Mouse (Mus musculus): ENCODE data around the gene Cdk8. TPM values are rescaled to one million over a fixed set of nuclear protein-coding genes. Genes with fewer than 3 reads are reported as not detected.

Gene Cdk8
- total and polyA plus RNA-seq, 3 experiments = 139 to 745 (median 154) TPM

- no peak overlapping the region for H3K27ac ChIP-seq (ENCODE audit: control insufficient read depth, low read depth, low read length)
- TF ChIP-seq ETS1 (IDR thresholded peaks at IDR 0.05; ENCODE audit: low read depth, low read length) = no peak
- no peaks in the 10 kb centered on the region for H3K4me1 ChIP-seq (ENCODE audit: control insufficient read depth in 1 of 2, insufficient read depth in 2 of 2, low read length in 2 of 2)
- H3K36me3 ChIP-seq (ENCODE audit: control insufficient read depth in 1 of 2, insufficient read depth in 2 of 2, low read length in 2 of 2) = peaks cover 0 to 1% of the 10 kb centered on the region in 2 experiments; a peak in 1 of 4 replicates
- H3K79me2 ChIP-seq (ENCODE audit: control insufficient read depth, insufficient read depth, low read length, poor library complexity) = no peaks in the 10 kb centered on the region
- DNase-seq (ENCODE audit: low read depth, low spot score) = no peak
- H3K9me3 ChIP-seq (replicated peaks; ENCODE audit: insufficient read depth, low read length) = no peaks in the 10 kb centered on the region
- H3K27me3 ChIP-seq (ENCODE audit: control insufficient read depth in 1 of 2, insufficient read depth in 2 of 2, low read length in 2 of 2) = no peaks in the 10 kb centered on the region
- H3K9ac ChIP-seq (ENCODE audit: control insufficient read depth, low read depth, low read length, poor library complexity, severe bottlenecking) = no peak overlapping the region
- H3K4me3 ChIP-seq (ENCODE audit: control insufficient read depth in 1 of 2, insufficient read depth in 1 of 2, low read depth in 2 of 2, low read length in 2 of 2) = no peak overlapping the region
Measured at GRCm38 (mm10) chr5:146199073-146199472, 32.0 kb upstream of the Cdk8 start.

GRCm38 (mm10) chr5:146199540-146199939 is 31.5 kb upstream of the Cdk8 start:
- TF ChIP-seq CTCF (IDR thresholded peaks at IDR 0.05 in 2 of 3, conservative IDR thresholded peaks at IDR 0.05 in 1 of 3; ENCODE audit: control insufficient read depth in 1 of 3, insufficient read depth in 1 of 3, low read depth in 2 of 3, low read length in 3 of 3, poor library complexity in 1 of 3, severe bottlenecking in 1 of 3) (peak in 1 of 3 experiments; percentile 31; a peak in 2 of 6 replicates), KAT2A (conservative IDR thresholded peaks at IDR 0.05; ENCODE audit: low read depth, low read length) (no peak), SMC3 (IDR thresholded peaks at IDR 0.05; ENCODE audit: low read depth, low read length) (peak; percentile 38)
- peak; percentile 43 for DNase-seq (ENCODE audit: low read depth, low spot score)
- H3K79me2 ChIP-seq (ENCODE audit: control insufficient read depth, insufficient read depth, low read length, poor library complexity) = no peaks in the 10 kb centered on the region
- peaks cover 0 to 1% of the 10 kb centered on the region in 2 experiments; a peak in 2 of 4 replicates for H3K36me3 ChIP-seq (ENCODE audit: control insufficient read depth in 1 of 2, insufficient read depth in 2 of 2, low read length in 2 of 2)
- H3K9me3 ChIP-seq (replicated peaks; ENCODE audit: insufficient read depth, low read length) = no peaks in the 10 kb centered on the region
- no peaks in the 10 kb centered on the region for H3K27me3 ChIP-seq (ENCODE audit: control insufficient read depth in 1 of 2, insufficient read depth in 2 of 2, low read length in 2 of 2)
- no peak overlapping the region for H3K4me3 ChIP-seq (ENCODE audit: control insufficient read depth in 1 of 2, insufficient read depth in 1 of 2, low read depth in 2 of 2, low read length in 2 of 2)
- H3K9ac ChIP-seq (ENCODE audit: control insufficient read depth, low read depth, low read length, poor library complexity, severe bottlenecking) = no peak overlapping the region
- no peak overlapping the region for H3K27ac ChIP-seq (ENCODE audit: control insufficient read depth, low read depth, low read length)
- no peaks in the 10 kb centered on the region for H3K4me1 ChIP-seq (ENCODE audit: control insufficient read depth in 1 of 2, insufficient read depth in 2 of 2, low read length in 2 of 2)

GRCm38 (mm10) chr5:146200580-146200979 is 30.4 kb upstream of the Cdk8 start:
- Histone ChIP-seq H3K79me2 (ENCODE audit: control insufficient read depth, insufficient read depth, low read length, poor library complexity) (no peaks in the 10 kb centered on the region), H3K36me3 (ENCODE audit: control insufficient read depth in 1 of 2, insufficient read depth in 2 of 2, low read length in 2 of 2) (peaks cover 0 to 6% of the 10 kb centered on the region in 2 experiments; a peak in 2 of 4 replicates), H3K9ac (ENCODE audit: control insufficient read depth, low read depth, low read length, poor library complexity, severe bottlenecking) (no peak overlapping the region), H3K4me3 (ENCODE audit: control insufficient read depth in 1 of 2, insufficient read depth in 1 of 2, low read depth in 2 of 2, low read length in 2 of 2) (no peak overlapping the region), H3K27ac (ENCODE audit: control insufficient read depth, low read depth, low read length) (no peak overlapping the region), H3K4me1 (ENCODE audit: control insufficient read depth in 1 of 2, insufficient read depth in 2 of 2, low read length in 2 of 2) (no peaks in the 10 kb centered on the region), H3K27me3 (ENCODE audit: control insufficient read depth in 1 of 2, insufficient read depth in 2 of 2, low read length in 2 of 2) (no peaks in the 10 kb centered on the region), H3K9me3 (replicated peaks; ENCODE audit: insufficient read depth, low read length) (no peaks in the 10 kb centered on the region)
- DNase-seq (ENCODE audit: low read depth, low spot score) = peak; percentile 45
- TF ChIP-seq RAD21 (IDR thresholded peaks at IDR 0.05; ENCODE audit: low read depth, low read length) (peak; percentile 20), MEF2A (IDR thresholded peaks at IDR 0.05; ENCODE audit: extremely low read depth, insufficient replicate concordance, low read depth, low read length, poor library complexity, severe bottlenecking) (no peak), CTCF (IDR thresholded peaks at IDR 0.05 in 2 of 3, conservative IDR thresholded peaks at IDR 0.05 in 1 of 3; ENCODE audit: control insufficient read depth in 1 of 3, insufficient read depth in 1 of 3, low read depth in 2 of 3, low read length in 3 of 3, poor library complexity in 1 of 3, severe bottlenecking in 1 of 3) (peak in 2 of 3 experiments; percentile 51 to 58; a peak in 4 of 6 replicates)

- H3K4me3 ChIP-seq (ENCODE audit: control insufficient read depth in 1 of 2, insufficient read depth in 1 of 2, low read depth in 2 of 2, low read length in 2 of 2) = no peak overlapping the region
- no peak overlapping the region for H3K9ac ChIP-seq (ENCODE audit: control insufficient read depth, low read depth, low read length, poor library complexity, severe bottlenecking)
- DNase-seq (ENCODE audit: low read depth, low spot score) = peak; percentile 27
- no peaks in the 10 kb centered on the region for H3K4me1 ChIP-seq (ENCODE audit: control insufficient read depth in 1 of 2, insufficient read depth in 2 of 2, low read length in 2 of 2)
- no peak overlapping the region for H3K27ac ChIP-seq (ENCODE audit: control insufficient read depth, low read depth, low read length)
- TF ChIP-seq UBTF (IDR thresholded peaks at IDR 0.05; ENCODE audit: borderline replicate concordance, insufficient read depth, low read depth, low read length) (no peak), SMC3 (IDR thresholded peaks at IDR 0.05; ENCODE audit: low read depth, low read length) (peak; percentile 6; the same call in 1 of the 2 replicates), CTCF (IDR thresholded peaks at IDR 0.05 in 2 of 3, conservative IDR thresholded peaks at IDR 0.05 in 1 of 3; ENCODE audit: control insufficient read depth in 1 of 3, insufficient read depth in 1 of 3, low read depth in 2 of 3, low read length in 3 of 3, poor library complexity in 1 of 3, severe bottlenecking in 1 of 3) (peak in 1 of 3 experiments; percentile 6; a peak in 1 of 6 replicates)
- no peaks in the 10 kb centered on the region for H3K79me2 ChIP-seq (ENCODE audit: control insufficient read depth, insufficient read depth, low read length, poor library complexity)
- no peaks in the 10 kb centered on the region for H3K9me3 ChIP-seq (replicated peaks; ENCODE audit: insufficient read depth, low read length)
- H3K36me3 ChIP-seq (ENCODE audit: control insufficient read depth in 1 of 2, insufficient read depth in 2 of 2, low read length in 2 of 2) = peaks cover 0 to 25% of the 10 kb centered on the region in 2 experiments; a peak in 2 of 4 replicates
- no peaks in the 10 kb centered on the region for H3K27me3 ChIP-seq (ENCODE audit: control insufficient read depth in 1 of 2, insufficient read depth in 2 of 2, low read length in 2 of 2)
Measured at GRCm38 (mm10) chr5:146203921-146204320, 27.1 kb upstream of the Cdk8 start.

Measured in MEL (cell line).